Mouse (Mus musculus) heart, embryonic 14.5 days (tissue): ENCODE data around the gene Npepps. TPM values are rescaled to one million over a fixed set of nuclear protein-coding genes. Genes with fewer than 3 reads are reported as not detected.
"Not testable (repeated sequence)": the region's sequence is repeated elsewhere in the genome, so short reads cannot be mapped to it uniquely, and the experiment has no call there.

Source experiments
- ATAC-seq: fragments of 200-750 bp; cut with Nextera tagmentation; 2 replicates; pipeline ENCODE4 v1.8.0; 2017; ENCODE audit warnings: low read depth, moderate TSS enrichment; ENCODE audit not compliant: insufficient number of reproducible peaks, insufficient read depth, low FRiP score
- H3K27ac ChIP-seq, 2 experiments: fragments of 200-500 bp in 1 of 2; fragments of 300-500 bp in 1 of 2; sonication (generic) in 1 of 2; replicated peaks in 1 of 2; 2 replicates each; pipeline ENCODE4 v1.5.1; 2012 to 2014; ENCODE audit warnings: low read depth in 2 of 2, low read length in 2 of 2, control low read depth in 1 of 2, mild to moderate bottlenecking in 1 of 2, mixed read lengths in 1 of 2; ENCODE audit not compliant: control insufficient read depth in 1 of 2, insufficient read depth in 1 of 2
- H3K27me3 ChIP-seq: fragments of 300-500 bp; sonication (generic); 2 replicates; pipeline ENCODE4 v1.6.1; 2014; ENCODE audit warnings: mild to moderate bottlenecking, low read length, control low read depth; ENCODE audit not compliant: control insufficient read depth, insufficient read depth
- H3K36me3 ChIP-seq: fragments of 300-500 bp; sonication (generic); 2 replicates; pipeline ENCODE4 v1.6.1; 2014; ENCODE audit warnings: mild to moderate bottlenecking, control low read depth, low read length, mixed read lengths; ENCODE audit not compliant: control insufficient read depth, insufficient read depth
- H3K4me1 ChIP-seq, 2 experiments: fragments of 200-500 bp in 1 of 2; fragments of 300-500 bp in 1 of 2; sonication (generic) in 1 of 2; 2 replicates each; pipeline ENCODE4 v1.6.1; 2012 to 2014; ENCODE audit warnings: low read length in 2 of 2, control low read depth in 1 of 2, mixed read lengths in 1 of 2; ENCODE audit not compliant: control insufficient read depth in 2 of 2, insufficient read depth in 2 of 2
- H3K4me2 ChIP-seq: fragments of 300-500 bp; sonication (generic); 2 replicates; pipeline ENCODE4 v1.6.1; 2014; ENCODE audit warnings: mild to moderate bottlenecking, low read length
- H3K4me3 ChIP-seq, 2 experiments: fragments of 200-500 bp in 1 of 2; fragments of 300-500 bp in 1 of 2; sonication (generic) in 1 of 2; 2 replicates each; pipeline ENCODE4 v1.5.1; 2012 to 2014; ENCODE audit warnings: low read length in 2 of 2, mild to moderate bottlenecking in 2 of 2, control low read depth in 1 of 2, low read depth in 1 of 2, moderate library complexity in 1 of 2; ENCODE audit not compliant: control insufficient read depth in 1 of 2, insufficient read depth in 1 of 2
- H3K9ac ChIP-seq: fragments of 300-500 bp; sonication (generic); 2 replicates; pipeline ENCODE4 v1.6.1; 2014; ENCODE audit warnings: mild to moderate bottlenecking, low read length
- H3K9me3 ChIP-seq: fragments of 300-500 bp; sonication (generic); 2 replicates; pipeline ENCODE4 v1.6.1; 2016; ENCODE audit warnings: low read length, control low read depth; ENCODE audit not compliant: control insufficient read depth
- WGBS: fragments of 180-500 bp; shearing (Covaris S2); extraction: QIAGEN DNeasy Blood & Tissue Kit; methylation state at CpG from one replicate; pipeline ENCODE4 v1.1.7; 2014; 5-methylcytosine and 5-hydroxymethylcytosine counted together
- polyA plus RNA-seq: library from polyadenylated mRNA; unstranded; fragments of >200 nt; fragmentation: Nextera tagmentation; extraction: Ambion mirVana; gene quantifications from 2 replicates; pipeline ENCODE4 v1.2.1, GENCODE M21; 2014

Gene Npepps
- polyA plus RNA-seq, 1 experiment from 2014 or later = 86.9 TPM

- Histone ChIP-seq H3K9me3 (no peaks in the 10 kb centered on the region), H3K4me1 (peaks cover 2 to 15% of the 10 kb centered on the region in 2 experiments), H3K4me3 (peak overlapping the region in 1 of 2 experiments; percentile 55; a peak in 2 of 4 replicates), H3K27ac (peak overlapping the region; percentile 37 to 75; a peak in 3 of 4 replicates), H3K9ac (peak overlapping the region; percentile 71), H3K4me2 (peak overlapping the region; percentile 62), H3K27me3 (no peaks in the 10 kb centered on the region), H3K36me3 (peaks cover 17% of the 10 kb centered on the region)
- no peak for ATAC-seq
- 44% methylated on average over 8 of the region's 8 CpGs for WGBS
Measured at GRCm38 (mm10) chr11:97314751-97315503, 34.5 kb upstream of the Npepps start.

GRCm38 (mm10) chr11:97314110-97314509, 33.7 kb upstream of the Npepps start:
- no peaks in the 10 kb centered on the region for H3K27me3 ChIP-seq
- no peak overlapping the region for H3K4me2 ChIP-seq
- H3K9me3 ChIP-seq = no peaks in the 10 kb centered on the region
- ATAC-seq = no peak
- peaks cover 7 to 23% of the 10 kb centered on the region in 2 experiments for H3K4me1 ChIP-seq
- peaks cover 13% of the 10 kb centered on the region for H3K36me3 ChIP-seq
- H3K4me3 ChIP-seq = no peak overlapping the region
- WGBS = 97% methylated on average over 3 of the region's 3 CpGs
- H3K9ac ChIP-seq = no peak overlapping the region
- H3K27ac ChIP-seq = no peak overlapping the region

- H3K9ac ChIP-seq, H3K27me3 ChIP-seq, ATAC-seq, H3K4me2 ChIP-seq, H3K27ac ChIP-seq, H3K9me3 ChIP-seq, H3K36me3 ChIP-seq, H3K4me3 ChIP-seq: not testable (repeated sequence)
- H3K4me1 ChIP-seq = peaks cover 7 to 28% of the 10 kb centered on the region in 2 experiments
- WGBS = 71% methylated on average over 1 of the region's 1 CpGs
Measured at GRCm38 (mm10) chr11:97312871-97313270, 32.4 kb upstream of the Npepps start.

- no peaks in the 10 kb centered on the region for H3K27me3 ChIP-seq
- ATAC-seq = no peak
- H3K36me3 ChIP-seq = no peaks in the 10 kb centered on the region
- H3K27ac ChIP-seq = peak overlapping the region; percentile 72 to 77
- H3K9ac ChIP-seq = peak overlapping the region; percentile 66
- H3K9me3 ChIP-seq = no peaks in the 10 kb centered on the region
- H3K4me3 ChIP-seq = peak overlapping the region; percentile 43 to 49
- peaks cover 7 to 22% of the 10 kb centered on the region in 2 experiments for H3K4me1 ChIP-seq
- 4% methylated on average over 18 of the region's 18 CpGs for whole genome bisulfite sequencing
- H3K4me2 ChIP-seq = peak overlapping the region; percentile 96
Measured at GRCm38 (mm10) chr11:97310895-97311631, 30.6 kb upstream of the Npepps start.

GRCm38 (mm10) chr11:97309911-97310571, 29.6 kb upstream of the Npepps start:
- H3K4me2 ChIP-seq = peak overlapping the region; percentile 96
- no peaks in the 10 kb centered on the region for H3K36me3 ChIP-seq
- H3K4me1 ChIP-seq = peaks cover 7 to 22% of the 10 kb centered on the region in 2 experiments
- ATAC-seq = peak; percentile 60
- peak overlapping the region; percentile 49 to 64 for H3K4me3 ChIP-seq
- H3K9me3 ChIP-seq = no peaks in the 10 kb centered on the region
- under 1% methylated on average over 25 of the region's 25 CpGs for WGBS
- H3K9ac ChIP-seq = peak overlapping the region; percentile 81
- peak overlapping the region; percentile 93 to 94 for H3K27ac ChIP-seq
- no peaks in the 10 kb centered on the region for H3K27me3 ChIP-seq

GRCm38 (mm10) chr11:97309451-97309836, 29.0 kb upstream of the Npepps start:
- peak; percentile 74 for ATAC-seq
- H3K27me3 ChIP-seq = no peaks in the 10 kb centered on the region
- WGBS = 1% methylated on average over 9 of the region's 9 CpGs

GRCm38 (mm10) chr11:97308806-97309450, 28.5 kb upstream of the Npepps start:
- no peaks in the 10 kb centered on the region for H3K36me3 ChIP-seq
- H3K27me3 ChIP-seq = no peaks in the 10 kb centered on the region
- peak overlapping the region; percentile 93 to 94 for H3K27ac ChIP-seq
- H3K9me3 ChIP-seq = no peaks in the 10 kb centered on the region
- peak overlapping the region; percentile 81 for H3K9ac ChIP-seq
- no peak for ATAC-seq
- peak overlapping the region; percentile 49 to 64; a peak in 3 of 4 replicates for H3K4me3 ChIP-seq
- H3K4me2 ChIP-seq = peak overlapping the region; percentile 96
- H3K4me1 ChIP-seq = peaks cover 7 to 22% of the 10 kb centered on the region in 2 experiments
- WGBS = 41% methylated on average over 3 of the region's 3 CpGs

More at GRCm38 (mm10) chr11:97309451-97309836, 29.0 kb upstream of the Npepps start:
- Histone ChIP-seq H3K27ac (peak overlapping the region; percentile 93 to 94), H3K9me3 (no peaks in the 10 kb centered on the region), H3K4me1 (peaks cover 7 to 22% of the 10 kb centered on the region in 2 experiments), H3K9ac (peak overlapping the region; percentile 81), H3K4me2 (peak overlapping the region; percentile 96), H3K4me3 (peak overlapping the region; percentile 49 to 64), H3K36me3 (no peaks in the 10 kb centered on the region)
